Mouse (Mus musculus): Measurements from ENCODE around the gene Cacna1d. TPM values are rescaled to one million over a fixed set of nuclear protein-coding genes. Genes with fewer than 3 reads are reported as not detected.

Cacna1d gene
- polyA plus RNA-seq, 1 experiment from 2014 or later, result 9.5 TPM

DNA sequence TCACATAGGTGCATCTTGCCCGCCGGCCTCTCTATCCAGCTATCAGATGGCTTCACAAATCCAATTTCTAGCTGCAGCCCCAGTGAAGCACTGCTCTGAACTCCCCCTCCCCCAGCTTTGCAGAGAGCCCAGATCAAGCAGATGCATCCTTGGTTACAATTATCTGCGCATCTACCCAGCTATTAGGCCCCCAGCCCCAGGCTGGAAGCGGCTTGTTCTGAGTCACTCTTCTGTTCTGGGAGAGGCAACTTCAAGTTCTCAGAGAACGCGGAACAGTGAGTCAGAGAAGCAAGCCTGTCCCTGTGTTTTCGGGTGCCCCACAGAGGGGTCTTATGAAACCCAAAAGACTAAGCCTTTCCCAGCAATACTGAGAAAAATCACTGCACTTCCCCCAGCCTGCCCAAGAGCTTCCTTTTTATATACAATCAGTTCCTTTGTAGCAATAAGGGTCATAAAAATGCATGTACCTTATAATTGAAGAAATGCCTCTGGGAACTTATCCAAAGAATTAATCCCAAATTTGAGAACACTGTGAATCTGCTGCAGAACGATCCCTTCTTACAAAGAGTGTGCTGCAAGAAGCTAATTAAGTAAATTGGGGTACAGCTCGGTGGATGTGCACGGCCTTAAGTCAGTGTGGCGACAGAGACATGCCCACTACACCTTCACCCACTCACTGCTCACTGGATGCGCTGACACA lies 235.4 kb downstream of the Cacna1d start:
- H3K27ac ChIP-seq (ENCODE audit: low read depth, low read length), result no peak overlapping the region; the same call in 1 of the 2 replicates
- no peaks in the 10 kb centered on the region for H3K9me3 ChIP-seq (ENCODE audit: control insufficient read depth, low read length)
- no peak overlapping the region for H3K4me2 ChIP-seq (ENCODE audit: low read length)
- ATAC-seq, result no peak; the same call in 1 of the 2 replicates
- no peak overlapping the region for H3K4me3 ChIP-seq (ENCODE audit: low read length)
- WGBS, result 58% methylated on average over 12 of the region's 12 CpGs
- no peaks in the 10 kb centered on the region for H3K27me3 ChIP-seq (replicated peaks; ENCODE audit: control insufficient read depth, insufficient read depth, low read length)
- no peaks in the 10 kb centered on the region for H3K36me3 ChIP-seq (ENCODE audit: control insufficient read depth, insufficient read depth, low read length)
- H3K9ac ChIP-seq (ENCODE audit: low read depth, low read length), result no peak overlapping the region
- peaks cover 11% of the 10 kb centered on the region for H3K4me1 ChIP-seq (ENCODE audit: control insufficient read depth, insufficient read depth, low read depth, low read length)

DNA sequence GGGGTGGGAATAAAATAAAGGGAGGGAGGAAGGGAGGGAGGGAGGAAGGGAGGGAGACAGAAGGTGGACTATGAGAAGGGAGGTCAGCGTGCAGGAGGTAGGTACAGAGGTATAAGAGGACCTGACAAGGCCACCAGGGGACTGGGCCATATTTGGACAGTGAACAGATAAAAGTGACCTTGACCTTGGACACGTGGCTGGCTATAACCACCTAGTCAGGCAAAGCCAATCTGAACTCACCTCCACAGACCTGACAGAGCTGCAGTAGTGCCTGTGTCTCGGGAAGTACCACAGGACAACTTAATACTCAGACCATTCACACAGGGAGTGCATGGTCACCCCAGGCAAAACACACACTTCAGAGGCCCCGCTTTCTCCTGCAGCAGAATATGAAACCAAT lies 236.5 kb downstream of the Cacna1d start:
- Histone ChIP-seq H3K9me3 (ENCODE audit: control insufficient read depth, low read length) (no peaks in the 10 kb centered on the region), H3K4me1 (ENCODE audit: control insufficient read depth, insufficient read depth, low read depth, low read length) (peaks cover 11% of the 10 kb centered on the region), H3K9ac (ENCODE audit: low read depth, low read length) (no peak overlapping the region), H3K27ac (ENCODE audit: low read depth, low read length) (no peak overlapping the region), H3K36me3 (ENCODE audit: control insufficient read depth, insufficient read depth, low read length) (no peaks in the 10 kb centered on the region), H3K27me3 (replicated peaks; ENCODE audit: control insufficient read depth, insufficient read depth, low read length) (no peaks in the 10 kb centered on the region), H3K4me3 (ENCODE audit: low read length) (no peak overlapping the region), H3K4me2 (ENCODE audit: low read length) (no peak overlapping the region)
- WGBS, result 72% methylated on average over 4 of the region's 4 CpGs
- ATAC-seq, result 0 out of 2 replicates have a peak, but pooled peaks have one; percentile 5

DNA sequence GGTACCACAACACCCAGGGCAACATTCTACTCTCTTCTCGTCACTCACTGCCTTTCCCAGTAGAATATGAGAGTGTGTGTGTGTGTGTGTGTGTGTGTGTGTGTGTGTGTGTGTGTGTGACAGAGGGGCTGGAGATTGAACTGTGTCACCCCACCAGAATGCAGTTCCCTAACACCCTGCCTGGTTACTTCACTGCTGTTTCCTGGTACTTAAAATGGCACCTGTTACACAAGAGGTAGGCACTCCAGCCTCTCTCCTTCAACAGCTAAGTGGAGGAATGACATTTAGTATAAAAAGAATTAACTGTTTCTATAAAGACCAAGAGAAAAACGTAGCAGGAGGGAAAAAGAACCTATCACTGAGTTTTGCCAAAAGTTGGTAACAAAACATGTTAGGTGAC lies 238.4 kb downstream of the Cacna1d start:
- 68% methylated on average over 2 of the region's 2 CpGs for WGBS
- Histone ChIP-seq H3K4me3 (ENCODE audit: low read length) (no peak overlapping the region), H3K9me3 (ENCODE audit: control insufficient read depth, low read length) (no peaks in the 10 kb centered on the region), H3K4me2 (ENCODE audit: low read length) (no peak overlapping the region), H3K4me1 (ENCODE audit: control insufficient read depth, insufficient read depth, low read depth, low read length) (peaks cover 11% of the 10 kb centered on the region), H3K27ac (ENCODE audit: low read depth, low read length) (no peak overlapping the region), H3K27me3 (replicated peaks; ENCODE audit: control insufficient read depth, insufficient read depth, low read length) (no peaks in the 10 kb centered on the region), H3K9ac (ENCODE audit: low read depth, low read length) (no peak overlapping the region), H3K36me3 (ENCODE audit: control insufficient read depth, insufficient read depth, low read length) (no peaks in the 10 kb centered on the region)
- no peak for ATAC-seq

DNA sequence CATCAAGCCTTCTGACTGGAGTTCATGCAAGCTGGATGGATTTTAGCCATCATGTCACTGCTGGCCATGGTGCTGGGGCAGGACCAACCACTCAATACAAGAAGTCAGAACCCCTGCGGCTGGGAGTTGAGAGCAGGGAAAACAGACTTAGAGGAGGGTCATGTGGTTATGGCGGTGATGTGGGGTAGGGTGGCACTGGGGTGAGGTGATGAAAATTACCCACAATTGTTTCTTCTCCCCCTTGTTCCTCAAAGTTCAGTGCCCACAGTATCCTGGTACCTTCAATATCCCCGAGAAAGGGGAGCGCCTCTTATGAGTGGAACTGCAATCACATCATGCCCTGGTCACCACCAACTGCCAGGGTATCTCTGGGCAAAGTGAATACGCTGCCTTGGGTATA lies 239.9 kb downstream of the Cacna1d start:
- H3K27me3 ChIP-seq (replicated peaks; ENCODE audit: control insufficient read depth, insufficient read depth, low read length), result no peaks in the 10 kb centered on the region
- no peak overlapping the region for H3K27ac ChIP-seq (ENCODE audit: low read depth, low read length)
- 89% methylated on average over 5 of the region's 5 CpGs for WGBS
- no peak overlapping the region for H3K4me3 ChIP-seq (ENCODE audit: low read length)
- no peaks in the 10 kb centered on the region for H3K36me3 ChIP-seq (ENCODE audit: control insufficient read depth, insufficient read depth, low read length)
- H3K4me2 ChIP-seq (ENCODE audit: low read length), result no peak overlapping the region
- H3K4me1 ChIP-seq (ENCODE audit: control insufficient read depth, insufficient read depth, low read depth, low read length), result peaks cover 9% of the 10 kb centered on the region
- H3K9ac ChIP-seq (ENCODE audit: low read depth, low read length), result no peak overlapping the region
- ATAC-seq, result no peak
- no peaks in the 10 kb centered on the region for H3K9me3 ChIP-seq (ENCODE audit: control insufficient read depth, low read length)

DNA sequence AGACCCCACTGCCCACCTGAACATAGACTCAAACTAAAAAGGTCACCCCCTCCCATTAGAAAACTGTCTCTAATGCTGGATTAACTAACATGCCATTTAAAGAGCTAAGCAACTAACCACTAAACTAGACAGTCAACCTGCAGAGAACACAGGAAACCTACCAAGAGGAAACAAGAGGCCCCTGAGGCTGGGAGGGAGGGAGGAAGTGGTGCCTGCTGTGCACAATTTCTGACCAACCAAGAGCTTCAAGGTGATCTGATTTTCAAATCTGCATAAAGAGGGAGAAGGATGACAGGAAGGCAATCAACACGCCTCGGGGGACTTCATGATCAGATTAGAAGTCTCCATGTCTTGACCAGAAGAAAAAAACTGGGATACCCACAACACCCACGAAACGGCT lies 241.7 kb downstream of the Cacna1d start:
- H3K27ac ChIP-seq (ENCODE audit: low read depth, low read length), result no peak overlapping the region
- H3K4me2 ChIP-seq (ENCODE audit: low read length), result no peak overlapping the region
- WGBS, result 84% methylated on average over 4 of the region's 4 CpGs
- H3K27me3 ChIP-seq (replicated peaks; ENCODE audit: control insufficient read depth, insufficient read depth, low read length), result no peaks in the 10 kb centered on the region
- no peaks in the 10 kb centered on the region for H3K4me1 ChIP-seq (ENCODE audit: control insufficient read depth, insufficient read depth, low read depth, low read length)
- no peak for ATAC-seq
- no peaks in the 10 kb centered on the region for H3K36me3 ChIP-seq (ENCODE audit: control insufficient read depth, insufficient read depth, low read length)
- no peak overlapping the region for H3K4me3 ChIP-seq (ENCODE audit: low read length)
- H3K9me3 ChIP-seq (ENCODE audit: control insufficient read depth, low read length), result no peaks in the 10 kb centered on the region
- no peak overlapping the region for H3K9ac ChIP-seq (ENCODE audit: low read depth, low read length)

DNA sequence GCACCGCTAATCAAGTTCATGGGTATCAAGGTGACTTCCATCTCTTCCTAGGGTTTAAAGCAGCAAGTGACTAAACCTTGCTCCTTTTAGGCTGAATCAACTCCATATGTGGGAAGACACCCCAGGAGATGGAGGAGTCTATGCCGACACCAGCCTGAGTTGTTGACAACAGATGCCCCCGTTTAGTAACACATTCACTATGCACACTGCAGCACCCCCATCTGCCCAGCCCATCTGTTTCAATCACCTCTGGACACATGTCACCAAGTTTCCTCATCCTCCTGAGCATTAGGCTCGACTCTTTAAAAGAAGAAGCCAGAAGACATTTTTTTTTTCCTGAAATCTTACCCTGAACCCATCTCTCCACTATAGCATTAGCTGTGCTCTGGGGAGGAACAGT lies 242.4 kb downstream of the Cacna1d start:
- no peak for ATAC-seq
- 60% methylated on average over 4 of the region's 4 CpGs for WGBS
- H3K4me3 ChIP-seq (ENCODE audit: low read length), result no peak overlapping the region

DNA sequence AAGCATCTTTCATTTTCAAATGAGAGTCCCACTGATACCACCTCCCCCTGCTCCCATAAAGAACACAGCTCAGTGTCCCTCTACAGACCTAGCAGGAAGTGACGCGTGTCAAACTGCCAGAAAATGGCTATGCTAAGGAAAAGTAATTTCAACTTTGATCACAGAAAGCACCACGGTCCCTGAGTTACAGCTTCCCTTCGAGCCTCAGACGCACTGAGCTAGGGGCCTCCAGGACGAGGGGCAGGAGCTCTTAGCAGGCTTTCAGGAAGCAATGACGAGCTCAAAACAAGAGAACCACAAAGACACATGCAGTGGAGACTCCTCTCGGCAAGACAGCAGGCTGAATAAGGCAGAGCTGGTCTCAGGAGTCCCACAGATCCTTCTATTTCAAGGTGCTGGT lies 243.1 kb downstream of the Cacna1d start:
- Histone ChIP-seq H3K27ac (ENCODE audit: low read depth, low read length) (no peak overlapping the region), H3K9me3 (ENCODE audit: control insufficient read depth, low read length) (no peaks in the 10 kb centered on the region), H3K27me3 (replicated peaks; ENCODE audit: control insufficient read depth, insufficient read depth, low read length) (no peaks in the 10 kb centered on the region), H3K4me1 (ENCODE audit: control insufficient read depth, insufficient read depth, low read depth, low read length) (no peaks in the 10 kb centered on the region), H3K9ac (ENCODE audit: low read depth, low read length) (no peak overlapping the region), H3K4me2 (ENCODE audit: low read length) (no peak overlapping the region), H3K36me3 (ENCODE audit: control insufficient read depth, insufficient read depth, low read length) (no peaks in the 10 kb centered on the region), H3K4me3 (ENCODE audit: low read length) (no peak overlapping the region)
- no peak for ATAC-seq
- WGBS, result 60% methylated on average over 8 of the region's 8 CpGs

More for the DNA sequence above, 242.4 kb downstream of the Cacna1d start:
- Histone ChIP-seq H3K27me3 (replicated peaks; ENCODE audit: control insufficient read depth, insufficient read depth, low read length) (no peaks in the 10 kb centered on the region), H3K9me3 (ENCODE audit: control insufficient read depth, low read length) (no peaks in the 10 kb centered on the region), H3K27ac (ENCODE audit: low read depth, low read length) (no peak overlapping the region), H3K4me1 (ENCODE audit: control insufficient read depth, insufficient read depth, low read depth, low read length) (no peaks in the 10 kb centered on the region), H3K9ac (ENCODE audit: low read depth, low read length) (no peak overlapping the region), H3K4me2 (ENCODE audit: low read length) (no peak overlapping the region), H3K36me3 (ENCODE audit: control insufficient read depth, insufficient read depth, low read length) (no peaks in the 10 kb centered on the region)

DNA sequence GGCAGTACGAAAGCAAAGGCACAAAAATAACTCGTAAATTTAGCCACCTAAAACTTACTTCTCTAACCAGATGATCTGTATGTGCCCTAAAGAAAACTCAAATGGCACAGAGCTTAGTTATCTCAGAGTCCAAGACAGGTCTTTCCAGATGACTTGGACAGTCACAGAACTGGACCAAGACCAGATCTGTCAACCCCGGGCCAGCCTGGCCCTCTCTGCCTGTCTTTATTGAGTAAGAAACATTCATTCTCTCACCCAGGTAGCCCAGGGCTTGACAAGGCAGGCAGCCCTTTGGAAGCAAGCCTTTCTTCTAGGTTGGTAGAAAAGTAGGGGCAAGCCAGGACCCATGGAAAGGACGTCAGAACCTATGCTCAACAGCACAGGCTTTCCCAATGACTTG lies 243.6 kb downstream of the Cacna1d start:
- Histone ChIP-seq H3K4me2 (ENCODE audit: low read length) (no peak overlapping the region), H3K4me1 (ENCODE audit: control insufficient read depth, insufficient read depth, low read depth, low read length) (no peaks in the 10 kb centered on the region), H3K9ac (ENCODE audit: low read depth, low read length) (no peak overlapping the region), H3K4me3 (ENCODE audit: low read length) (no peak overlapping the region), H3K27ac (ENCODE audit: low read depth, low read length) (no peak overlapping the region), H3K9me3 (ENCODE audit: control insufficient read depth, low read length) (no peaks in the 10 kb centered on the region), H3K27me3 (replicated peaks; ENCODE audit: control insufficient read depth, insufficient read depth, low read length) (no peaks in the 10 kb centered on the region), H3K36me3 (ENCODE audit: control insufficient read depth, insufficient read depth, low read length) (no peaks in the 10 kb centered on the region)
- WGBS, result 86% methylated on average over 4 of the region's 4 CpGs
- no peak for ATAC-seq

DNA sequence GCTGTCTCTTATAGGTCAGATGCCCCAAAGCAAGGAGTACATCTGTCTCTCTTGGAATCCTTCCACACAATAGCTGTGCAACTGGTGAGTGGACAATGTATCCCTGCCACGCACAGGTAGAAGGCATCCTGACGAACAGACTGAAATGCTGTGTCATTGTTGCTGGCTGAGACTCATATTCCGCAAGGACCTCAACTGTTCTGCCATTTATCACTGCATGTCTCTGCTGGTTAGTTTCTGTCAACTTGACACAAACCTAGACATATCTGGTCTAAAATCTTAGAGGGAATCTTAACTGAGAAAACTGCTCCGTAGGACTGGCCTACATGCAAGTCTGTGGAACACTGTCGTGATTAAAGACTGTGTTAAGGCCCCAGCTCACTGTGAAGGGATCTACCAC lies 246.5 kb downstream of the Cacna1d start:
- Histone ChIP-seq H3K27ac (ENCODE audit: low read depth, low read length) (no peak overlapping the region), H3K9ac (ENCODE audit: low read depth, low read length) (no peak overlapping the region), H3K36me3 (ENCODE audit: control insufficient read depth, insufficient read depth, low read length) (no peaks in the 10 kb centered on the region), H3K4me3 (ENCODE audit: low read length) (no peak overlapping the region), H3K4me2 (ENCODE audit: low read length) (no peak overlapping the region), H3K27me3 (replicated peaks; ENCODE audit: control insufficient read depth, insufficient read depth, low read length) (no peaks in the 10 kb centered on the region), H3K4me1 (ENCODE audit: control insufficient read depth, insufficient read depth, low read depth, low read length) (no peaks in the 10 kb centered on the region), H3K9me3 (ENCODE audit: control insufficient read depth, low read length) (no peaks in the 10 kb centered on the region)
- 86% methylated on average over 5 of the region's 5 CpGs for WGBS
- ATAC-seq, result no peak
